Mouse (Mus musculus) myocyte (in vitro differentiated cells): ENCODE measurements around the gene Rad18.

Source experiments
- E2F4 ChIP-seq: IDR thresholded peaks from one replicate; pipeline ENCODE4 v1.6.1; 2011; ENCODE audit warnings: mild to moderate bottlenecking, control low read depth, moderate library complexity; ENCODE audit not compliant: insufficient read depth
- MAX ChIP-seq: IDR thresholded peaks from one replicate; pipeline ENCODE4 v1.6.1; 2011; ENCODE audit warnings: low read depth, mild to moderate bottlenecking, control low read depth
- POLR2A ChIP-seq: IDR thresholded peaks from one replicate; pipeline ENCODE4 v1.6.1; 2011; ENCODE audit warnings: low read depth, mild to moderate bottlenecking, control low read depth, moderate library complexity; ENCODE audit not compliant: insufficient read length
- POLR2AphosphoS2 ChIP-seq: IDR thresholded peaks from one replicate; pipeline ENCODE4 v1.6.1; 2011; ENCODE audit warnings: low read depth, control low read depth; ENCODE audit not compliant: insufficient read length
- USF1 ChIP-seq: IDR thresholded peaks from one replicate; pipeline ENCODE4 v1.6.1; 2011; ENCODE audit warnings: low read depth, mild to moderate bottlenecking, control low read depth, moderate library complexity

GRCm38 (mm10) chr6:112684065-112684464 lies 12.4 kb downstream of the Rad18 start:
- no peak for TF ChIP-seq E2F4
- no peak for TF ChIP-seq POLR2A
- TF ChIP-seq POLR2AphosphoS2, result no peak
- no peak for TF ChIP-seq MAX
- TF ChIP-seq USF1, result no peak
